Mouse (Mus musculus) kidney, adult 8-10 months (tissue): ENCODE measurements around the gene Dnm1.

Experiments
- DNase-seq, 2 experiments: peaks; one replicate each; pipeline ENCODE4 v3.0.0; 2022

The Dnm1 gene

DNA sequence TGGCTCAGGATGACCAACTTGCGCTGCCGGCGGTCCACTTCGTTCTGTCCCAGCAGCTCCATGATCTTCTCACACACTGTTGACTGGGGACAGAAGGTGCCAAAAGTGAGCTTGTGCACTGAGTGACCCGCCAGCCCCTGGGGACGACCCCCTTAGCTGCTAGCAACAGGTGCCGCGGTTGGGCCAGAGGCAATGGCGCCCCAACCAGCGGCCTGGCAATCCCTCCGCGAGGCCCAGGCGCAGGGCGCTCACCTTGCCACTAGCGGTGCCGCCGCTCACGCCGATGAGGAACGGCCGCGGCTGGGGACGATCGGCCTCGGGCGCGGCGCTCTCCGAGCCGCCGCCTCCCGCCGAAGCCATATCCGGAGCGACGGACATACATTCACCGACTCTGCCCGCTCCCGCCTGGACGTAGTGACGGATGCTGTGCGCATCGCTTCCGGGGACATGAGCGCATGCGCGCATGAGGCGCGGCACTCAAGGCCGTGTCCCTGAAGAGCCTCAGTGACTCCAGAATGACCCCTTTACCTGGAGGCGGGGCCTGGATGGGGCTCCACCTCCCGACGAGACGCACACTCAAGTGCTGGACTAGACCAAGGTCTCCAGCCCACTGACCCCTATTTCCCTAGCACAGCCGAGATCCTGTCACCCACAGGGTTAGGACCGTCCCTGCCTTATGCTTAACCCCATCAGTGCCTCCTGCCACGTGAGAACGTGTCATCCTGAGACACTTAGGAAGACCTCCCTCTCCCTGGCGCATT lies 93.3 kb downstream of the Dnm1 start, which contains the start of gene Uck1:
Gene Uck1 (minus strand): TSS at position 503 of the 761 bp plus-strand sequence.
- DNase-seq = peak; percentile 93 to 94

DNA sequence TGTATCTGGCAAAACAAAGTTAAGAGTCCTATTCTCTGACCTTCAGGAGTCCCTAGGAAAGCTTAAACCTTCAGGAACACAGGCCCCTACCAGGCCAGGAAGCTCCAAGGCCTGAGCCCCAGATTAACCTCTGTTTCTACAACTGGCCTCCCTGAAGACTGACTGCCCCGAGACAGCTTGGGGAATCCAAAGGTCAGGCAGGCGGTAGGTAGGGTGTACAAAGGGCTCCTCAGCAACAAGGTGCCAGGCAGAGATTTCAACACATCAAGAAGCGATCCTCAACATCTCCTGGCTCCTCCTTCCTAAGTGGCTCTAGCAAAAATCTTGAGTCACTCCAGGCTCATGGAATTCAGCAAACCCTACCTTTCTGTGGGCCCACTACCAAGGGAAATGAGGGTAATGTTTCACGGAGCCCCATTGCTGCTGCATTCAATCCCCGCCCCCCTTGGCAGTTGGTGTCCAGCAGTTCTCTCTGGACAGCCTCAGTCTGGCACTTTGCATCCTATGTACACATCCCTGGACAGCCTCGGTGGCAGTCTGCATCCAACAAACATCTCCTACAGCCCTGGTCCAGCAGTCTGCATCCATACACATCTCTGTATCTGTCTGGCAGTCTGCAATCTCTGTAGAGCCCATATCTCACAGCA lies 94.1 kb downstream of the Dnm1 start:
- DNase-seq = peak; percentile 67 to 82
